Mouse (Mus musculus): ENCODE results near the gene Hyls1. TPM values are rescaled to one million over a fixed set of nuclear protein-coding genes. Genes with fewer than 3 reads are reported as not detected.
A peak's percentile ranks its signal among the peaks of the same experiment; 100 is the strongest.

Gene Hyls1
- polyA plus RNA-seq, 1 experiment, result 0.71 TPM

GRCm38 (mm10) chr9:35567995-35568394, 2.2 kb downstream of the Hyls1 start:
- Histone ChIP-seq H3K4me1 (ENCODE audit: control insufficient read depth) (peaks cover 31% of the 10 kb centered on the region), H3K36me3 (ENCODE audit: control insufficient read depth) (peaks cover 55% of the 10 kb centered on the region), H3K9me3 (ENCODE audit: control insufficient read depth, low read length) (no peaks in the 10 kb centered on the region), H3K4me3 (replicated peaks) (peak overlapping the region; percentile 100), H3K27me3 (ENCODE audit: control insufficient read depth) (peaks cover 19% of the 10 kb centered on the region)
- TF ChIP-seq GATA1 (IDR thresholded peaks at IDR 0.05; ENCODE audit: low read length), result no peak
- no peak for TF ChIP-seq TAL1 (IDR thresholded peaks at IDR 0.05; ENCODE audit: low read length)

GRCm38 (mm10) chr9:35564536-35565240, 5.5 kb downstream of the Hyls1 start:
- H3K4me3 ChIP-seq (replicated peaks), result no peak overlapping the region
- no peaks in the 10 kb centered on the region for H3K9me3 ChIP-seq (ENCODE audit: control insufficient read depth, low read length)
- H3K4me1 ChIP-seq (ENCODE audit: control insufficient read depth), result peaks cover 37% of the 10 kb centered on the region
- TF ChIP-seq GATA1 (IDR thresholded peaks at IDR 0.05; ENCODE audit: low read length) (no peak), TAL1 (IDR thresholded peaks at IDR 0.05; ENCODE audit: low read length) (no peak)
- no peaks in the 10 kb centered on the region for H3K27me3 ChIP-seq (ENCODE audit: control insufficient read depth)
- H3K36me3 ChIP-seq (ENCODE audit: control insufficient read depth), result peaks cover 83% of the 10 kb centered on the region

GRCm38 (mm10) chr9:35561583-35561982, 8.6 kb downstream of the Hyls1 start:
- peaks cover 64% of the 10 kb centered on the region for H3K36me3 ChIP-seq (ENCODE audit: control insufficient read depth)
- TF ChIP-seq TAL1 (IDR thresholded peaks at IDR 0.05; ENCODE audit: low read length), result no peak
- TF ChIP-seq GATA1 (IDR thresholded peaks at IDR 0.05; ENCODE audit: low read length), result no peak
- peaks cover 35% of the 10 kb centered on the region for H3K4me1 ChIP-seq (ENCODE audit: control insufficient read depth)
- no peak overlapping the region for H3K4me3 ChIP-seq (replicated peaks)
- peaks cover 7% of the 10 kb centered on the region; the same call in 1 of the 2 replicates for H3K9me3 ChIP-seq (ENCODE audit: control insufficient read depth, low read length)
- peaks cover 29% of the 10 kb centered on the region for H3K27me3 ChIP-seq (ENCODE audit: control insufficient read depth)

- peaks cover 32% of the 10 kb centered on the region for H3K4me1 ChIP-seq (ENCODE audit: control insufficient read depth)
- TF ChIP-seq GATA1 (IDR thresholded peaks at IDR 0.05; ENCODE audit: low read length), result no peak
- no peak for TF ChIP-seq TAL1 (IDR thresholded peaks at IDR 0.05; ENCODE audit: low read length)
- H3K36me3 ChIP-seq (ENCODE audit: control insufficient read depth), result peaks cover 58% of the 10 kb centered on the region
- peaks cover 34% of the 10 kb centered on the region for H3K27me3 ChIP-seq (ENCODE audit: control insufficient read depth)
- H3K9me3 ChIP-seq (ENCODE audit: control insufficient read depth, low read length), result peaks cover 7% of the 10 kb centered on the region; the same call in 1 of the 2 replicates
- H3K4me3 ChIP-seq (replicated peaks), result no peak overlapping the region
These were observed 9.1 kb downstream of the Hyls1 start for GRCm38 (mm10) chr9:35561076-35561475.

GRCm38 (mm10) chr9:35559009-35559890, 10.9 kb downstream of the Hyls1 start:
- Histone ChIP-seq H3K4me3 (replicated peaks) (peak overlapping the region; percentile 81), H3K27me3 (ENCODE audit: control insufficient read depth) (peaks cover 46% of the 10 kb centered on the region), H3K36me3 (ENCODE audit: control insufficient read depth) (peaks cover 40% of the 10 kb centered on the region), H3K9me3 (ENCODE audit: control insufficient read depth, low read length) (peaks cover 7% of the 10 kb centered on the region; the same call in 1 of the 2 replicates), H3K4me1 (ENCODE audit: control insufficient read depth) (peaks cover 27% of the 10 kb centered on the region)
- no peak for TF ChIP-seq GATA1 (IDR thresholded peaks at IDR 0.05; ENCODE audit: low read length)

- Histone ChIP-seq H3K27me3 (ENCODE audit: control insufficient read depth) (peaks cover 48% of the 10 kb centered on the region), H3K4me1 (ENCODE audit: control insufficient read depth) (peaks cover 27% of the 10 kb centered on the region), H3K4me3 (replicated peaks) (peak within 1 kb of the TSS; percentile 81), H3K36me3 (ENCODE audit: control insufficient read depth) (peaks cover 32% of the 10 kb centered on the region), H3K9me3 (ENCODE audit: control insufficient read depth, low read length) (peaks cover 7% of the 10 kb centered on the region; the same call in 1 of the 2 replicates)
- no peak for TF ChIP-seq TAL1 (IDR thresholded peaks at IDR 0.05; ENCODE audit: low read length)
- no peak for TF ChIP-seq GATA1 (IDR thresholded peaks at IDR 0.05; ENCODE audit: low read length)
These were observed 11.8 kb downstream of the Hyls1 start, which contains the start of the genes Ddx25 and Pus3 for GRCm38 (mm10) chr9:35558257-35559008. TSS of gene Ddx25 (minus strand) at chr9:35558528. TSS of gene Pus3 (plus strand) at chr9:35558595.

- Histone ChIP-seq H3K9me3 (ENCODE audit: control insufficient read depth, low read length) (peaks cover 7% of the 10 kb centered on the region; the same call in 1 of the 2 replicates), H3K4me1 (ENCODE audit: control insufficient read depth) (peaks cover 27% of the 10 kb centered on the region), H3K4me3 (replicated peaks) (no peak overlapping the region), H3K27me3 (ENCODE audit: control insufficient read depth) (peaks cover 48% of the 10 kb centered on the region), H3K36me3 (ENCODE audit: control insufficient read depth) (peaks cover 14% of the 10 kb centered on the region)
- TF ChIP-seq GATA1 (IDR thresholded peaks at IDR 0.05; ENCODE audit: low read length), result no peak
- TF ChIP-seq TAL1 (IDR thresholded peaks at IDR 0.05; ENCODE audit: low read length), result no peak
These were observed 13.6 kb downstream of the Hyls1 start for GRCm38 (mm10) chr9:35556494-35557102.

- Histone ChIP-seq H3K4me3 (replicated peaks) (no peak overlapping the region), H3K36me3 (ENCODE audit: control insufficient read depth) (no peaks in the 10 kb centered on the region), H3K27me3 (ENCODE audit: control insufficient read depth) (no peaks in the 10 kb centered on the region), H3K4me1 (ENCODE audit: control insufficient read depth) (no peaks in the 10 kb centered on the region), H3K9me3 (ENCODE audit: control insufficient read depth, low read length) (no peaks in the 10 kb centered on the region)
- TF ChIP-seq GATA1 (IDR thresholded peaks at IDR 0.05; ENCODE audit: low read length), result no peak
- TF ChIP-seq TAL1 (IDR thresholded peaks at IDR 0.05; ENCODE audit: low read length), result no peak
These were observed 21.7 kb downstream of the Hyls1 start for GRCm38 (mm10) chr9:35548455-35548854.
